Mouse (Mus musculus) granulocyte monocyte progenitor cell, adult 5-6 weeks (primary cell): Measurements from ENCODE around the gene Lrrc51. TPM values are rescaled to one million over a fixed set of nuclear protein-coding genes. Genes with fewer than 3 reads are reported as not detected.

Experiments used
- ATAC-seq: replicated peaks from 2 replicates; pipeline ENCODE4 v1.8.0; 2016; ENCODE audit warnings: mild to moderate bottlenecking, moderate TSS enrichment, inconsistent platforms; ENCODE audit not compliant: poor library complexity, severe bottlenecking
- total RNA-seq, 2 experiments: library from RNA; stranded (forward) in 1 of 2; stranded (reverse) in 1 of 2; fragments of 200-712, 200-1000 nt in 1 of 2; fragments of >200 nt in 1 of 2; fragmentation: Nextera tagmentation in 1 of 2; gene quantifications; 2 replicates each; pipeline ENCODE4 v1.2.3; 2014 to 2017

Gene Lrrc51
- total RNA-seq, 2 experiments from 2014 or later: 4.0 TPM; not detected in 1

DNA sequence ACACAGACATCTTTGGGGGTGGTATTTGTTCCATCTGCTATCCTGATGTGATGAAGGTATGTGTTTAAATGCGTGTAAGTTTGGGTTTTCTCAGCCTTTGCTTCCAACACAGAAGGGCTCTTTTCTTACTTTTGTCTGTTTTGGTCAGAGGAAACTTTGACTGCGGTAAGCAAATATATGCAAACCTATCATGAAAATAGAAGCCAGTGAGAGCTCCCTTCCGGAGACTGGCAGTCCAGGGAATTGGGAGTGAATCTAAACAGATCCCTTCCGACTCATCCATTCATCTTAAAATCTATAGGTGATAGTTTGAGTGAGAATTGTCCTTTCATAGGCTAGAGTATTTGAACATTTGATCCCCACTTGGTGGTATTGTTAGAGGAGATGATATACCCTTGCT lies 45.2 kb downstream of the Lrrc51 start:
- ATAC-seq: no peak

GRCm38 (mm10) chr7:101886274-101886673 lies 47.4 kb downstream of the Lrrc51 start:
- no peak for ATAC-seq

- peak; percentile 76 for ATAC-seq
These were observed 49.5 kb downstream of the Lrrc51 start for GRCm38 (mm10) chr7:101884160-101884559.

GRCm38 (mm10) chr7:101882413-101883154 lies 51.1 kb downstream of the Lrrc51 start:
- no peak for ATAC-seq

DNA sequence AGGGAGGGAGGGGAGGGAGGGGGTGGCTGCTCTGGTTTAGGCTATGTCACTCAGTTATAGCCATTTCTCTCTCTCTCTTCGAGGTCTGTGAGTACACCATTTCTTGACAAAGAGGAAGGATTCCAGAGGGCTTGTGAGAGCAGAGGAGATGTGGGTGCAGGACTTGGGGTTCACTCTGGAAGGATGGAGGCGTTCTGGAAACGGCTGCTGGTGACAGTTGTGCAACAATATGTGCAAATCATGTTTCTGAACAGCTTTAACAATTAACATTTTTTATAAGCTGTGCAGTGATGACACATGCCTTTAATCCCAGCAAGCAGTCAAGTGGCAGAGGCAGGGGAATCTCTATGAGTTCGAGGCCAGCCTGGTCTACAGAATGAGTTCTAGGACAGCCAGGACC lies 52.8 kb downstream of the Lrrc51 start:
- ATAC-seq: peak; percentile 72

DNA sequence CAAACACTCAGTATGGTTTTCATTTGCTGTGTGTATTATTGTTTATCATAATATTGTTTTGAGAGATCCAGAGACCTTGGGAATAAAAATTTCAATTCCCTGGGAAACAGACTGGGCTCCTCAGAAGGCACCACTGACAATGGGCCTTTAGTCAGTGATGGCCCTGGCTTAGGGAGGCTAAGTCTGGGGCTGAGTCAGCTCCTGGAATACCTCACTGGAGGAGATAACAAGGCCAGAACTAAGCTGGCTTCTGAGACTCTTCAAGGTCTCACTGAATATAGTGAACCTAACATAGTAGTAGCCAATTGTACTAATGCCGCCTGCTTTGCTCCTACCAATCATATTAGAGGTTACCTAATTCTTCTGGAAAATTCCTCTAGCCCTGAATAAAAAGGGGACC lies 57.7 kb downstream of the Lrrc51 start:
- ATAC-seq: no peak

- ATAC-seq: 0 out of 2 replicates have a peak, but pooled peaks have one; percentile 17
These were observed 62.4 kb downstream of the Lrrc51 start for GRCm38 (mm10) chr7:101871296-101871695.

DNA sequence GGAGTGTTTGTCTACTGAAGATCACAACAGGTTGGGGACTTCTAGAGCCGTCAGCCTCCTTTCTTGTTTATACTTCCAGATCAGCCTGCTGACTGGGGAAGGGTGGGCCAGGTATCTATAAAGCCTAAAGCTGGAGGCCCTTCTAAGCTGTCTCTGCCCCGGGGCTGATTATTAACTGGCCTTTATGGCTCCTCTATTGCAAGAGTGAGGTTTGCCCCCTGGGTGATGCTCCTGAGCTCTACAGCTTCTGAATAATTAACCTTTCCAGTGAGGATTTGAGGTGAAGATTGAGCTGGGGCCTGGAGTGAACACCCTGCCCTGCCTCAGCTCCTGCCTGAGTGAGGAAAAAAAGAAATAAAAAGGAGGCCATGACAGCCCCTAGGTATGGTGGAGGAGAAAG lies 63.1 kb downstream of the Lrrc51 start, which contains the start of gene Folr1:
Folr1 (minus strand) TSS at position 160 of the 400 bp plus-strand sequence.
- ATAC-seq: no peak

- no peak for ATAC-seq
These were observed 64.6 kb downstream of the Lrrc51 start for GRCm38 (mm10) chr7:101869163-101869500.

DNA sequence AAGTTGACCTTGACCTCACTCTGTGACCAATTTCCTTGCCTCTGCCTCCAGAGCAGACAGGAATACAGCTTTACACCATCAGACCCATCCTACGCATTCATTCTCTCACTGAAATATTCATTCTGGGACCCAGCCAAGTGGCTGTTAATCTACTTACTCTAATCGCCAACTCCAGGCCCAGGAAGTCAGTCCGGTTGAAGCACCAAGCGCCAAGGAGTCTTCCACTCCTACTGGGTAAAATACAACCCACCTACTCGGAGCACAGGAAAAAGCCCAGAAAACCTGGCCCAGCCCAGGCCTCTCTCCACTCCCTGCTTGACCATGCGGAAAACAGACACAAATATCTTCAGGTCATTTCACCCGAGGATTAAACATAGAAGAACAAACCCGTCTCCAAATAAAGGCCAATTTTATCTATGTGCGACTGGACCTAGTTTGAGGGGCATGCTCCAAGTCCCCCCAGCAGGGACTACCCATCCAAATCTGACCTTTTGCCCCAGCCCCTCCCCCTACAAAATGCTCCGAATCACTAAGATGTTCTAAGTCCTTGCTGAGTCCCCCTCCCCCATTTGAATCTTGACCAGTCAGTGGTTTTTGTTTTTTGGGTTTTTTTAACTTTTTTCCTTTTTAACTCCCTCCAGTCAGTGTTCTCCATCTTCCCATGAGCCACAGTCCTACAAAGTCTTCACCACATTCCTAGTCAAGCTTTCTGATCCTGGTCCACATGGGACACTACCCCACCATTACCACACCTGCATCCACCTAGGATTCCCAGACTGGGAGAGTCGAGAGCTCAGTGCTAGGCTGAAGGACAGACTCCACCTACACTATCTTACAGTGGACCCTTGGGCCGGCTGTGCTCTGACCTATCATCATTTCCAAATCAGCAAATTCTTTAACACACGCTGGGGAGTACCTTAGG lies 65.2 kb downstream of the Lrrc51 start:
- no peak for ATAC-seq

DNA sequence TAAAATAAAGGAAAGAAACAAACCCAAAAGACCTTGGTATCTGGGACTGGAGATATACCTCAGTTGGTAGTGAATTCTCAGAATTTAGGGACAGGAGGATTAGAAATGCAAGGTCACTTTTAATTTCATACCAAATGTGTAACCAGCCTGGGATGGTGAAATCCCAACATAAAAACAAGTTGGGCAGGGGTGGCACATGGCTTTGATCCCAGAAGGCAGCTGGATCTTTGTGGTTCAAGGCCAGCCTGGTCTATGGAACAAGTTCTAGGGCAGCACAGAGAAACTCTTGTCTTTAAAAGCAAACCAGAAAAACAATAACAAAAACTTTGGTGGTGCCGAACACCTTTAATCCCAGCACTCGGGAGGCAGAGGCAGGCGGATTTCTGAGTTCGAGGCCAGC lies 66.2 kb downstream of the Lrrc51 start:
- no peak for ATAC-seq

DNA sequence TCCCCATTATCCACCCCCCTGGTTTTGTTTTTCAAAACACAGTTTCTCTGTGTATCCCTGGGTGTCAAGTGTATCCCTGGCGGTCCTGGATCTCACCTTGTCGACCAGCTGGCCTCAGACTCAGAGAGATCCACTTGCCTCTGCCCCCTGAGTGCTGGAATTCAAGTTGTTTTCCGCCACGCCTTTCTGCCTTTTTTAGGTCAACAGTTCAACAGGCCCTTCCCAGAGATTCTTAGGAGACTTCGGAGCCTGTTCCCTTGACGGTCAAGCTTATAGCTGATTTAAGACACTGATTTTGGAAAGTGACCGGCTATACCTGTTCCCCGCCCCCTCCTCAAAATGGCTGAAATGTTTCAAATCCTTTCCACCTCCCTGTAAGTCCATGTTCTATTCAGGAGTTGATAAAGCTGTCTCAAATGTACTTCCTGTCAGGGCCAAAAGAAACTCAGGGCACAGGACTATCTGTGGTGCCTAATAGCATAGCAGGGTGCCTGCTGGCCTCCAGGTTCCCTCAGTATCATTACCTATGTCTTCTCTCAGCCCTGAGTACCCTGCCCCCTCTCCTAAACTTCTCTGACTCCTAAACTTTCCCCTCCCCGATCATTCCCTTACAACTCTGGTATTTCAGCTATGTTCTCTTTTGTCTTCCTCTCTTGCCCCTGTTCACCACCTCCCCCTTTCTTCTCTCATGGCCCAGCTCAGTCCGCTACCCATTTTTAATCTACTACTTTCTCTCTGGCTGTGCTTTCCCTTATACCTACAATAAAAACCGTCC lies 67.0 kb downstream of the Lrrc51 start:
- no peak for ATAC-seq

- peak; percentile 35; the same call in 1 of the 2 replicates for ATAC-seq
These were observed 70.3 kb downstream of the Lrrc51 start, which contains the start of gene Anapc15 for GRCm38 (mm10) chr7:101863415-101863814. TSS of gene Anapc15 (plus strand) at chr7:101863715.

Other genes with a start within 250 kb of the Lrrc51 start
- not detected in 2 replicates for gene Phox2a, start 115.6 kb downstream of the Lrrc51 start, total RNA-seq (2014; fragmentation: Nextera tagmentation)
- not detected in 2 replicates for gene Phox2a, start 115.6 kb downstream of the Lrrc51 start, total RNA-seq (2017)
- 2.0 and 6.5 TPM in 2 replicates for gene Inppl1, start 95.7 kb downstream of the Lrrc51 start, total RNA-seq (2014; fragmentation: Nextera tagmentation)
- gene Inppl1, start 95.7 kb downstream of the Lrrc51 start, total RNA-seq (2017): 7.5 and 11.7 TPM in 2 replicates
- gene Folr2, start 76.7 kb downstream of the Lrrc51 start, total RNA-seq (2014; fragmentation: Nextera tagmentation): not detected in 2 replicates
- gene Folr2, start 76.7 kb downstream of the Lrrc51 start, total RNA-seq (2017): not detected in 2 replicates
- 111 and 144 TPM in 2 replicates for gene Anapc15, start 70.2 kb downstream of the Lrrc51 start, total RNA-seq (2014; fragmentation: Nextera tagmentation)
- gene Anapc15, start 70.2 kb downstream of the Lrrc51 start, total RNA-seq (2017): 80.1 and 145 TPM in 2 replicates
- gene Folr1, start 63.1 kb downstream of the Lrrc51 start, total RNA-seq (2014; fragmentation: Nextera tagmentation): not detected in 2 replicates
- gene Folr1, start 63.1 kb downstream of the Lrrc51 start, total RNA-seq (2017): not detected in 2 replicates
- 76.6 and 89.7 TPM in 2 replicates for gene Lamtor1, start 28.0 kb downstream of the Lrrc51 start, total RNA-seq (2014; fragmentation: Nextera tagmentation)
- gene Lamtor1, start 28.0 kb downstream of the Lrrc51 start, total RNA-seq (2017): 70.9 and 91.7 TPM in 2 replicates
- gene Tomt, start 27.5 kb downstream of the Lrrc51 start, total RNA-seq (2014; fragmentation: Nextera tagmentation): not detected in 2 replicates
- 0.09 TPM in 1 of 2 replicates, not detected in the other for gene Tomt, start 27.5 kb downstream of the Lrrc51 start, total RNA-seq (2017)
- gene Numa1, start 216 bp upstream of the Lrrc51 start, total RNA-seq (2014; fragmentation: Nextera tagmentation): 114 and 116 TPM in 2 replicates
- gene Numa1, start 216 bp upstream of the Lrrc51 start, total RNA-seq (2017): 153 and 204 TPM in 2 replicates
- gene Il18bp, start 84.8 kb upstream of the Lrrc51 start, total RNA-seq (2014; fragmentation: Nextera tagmentation): 5.8 and 12.6 TPM in 2 replicates
- gene Il18bp, start 84.8 kb upstream of the Lrrc51 start, total RNA-seq (2017): 1.1 and 3.7 TPM in 2 replicates
- 11.2 and 13.2 TPM in 2 replicates for gene Rnf121, start 131.6 kb upstream of the Lrrc51 start, total RNA-seq (2014; fragmentation: Nextera tagmentation)
- 12.0 and 13.1 TPM in 2 replicates for gene Rnf121, start 131.6 kb upstream of the Lrrc51 start, total RNA-seq (2017)
- gene Xndc1, start 131.6 kb upstream of the Lrrc51 start, total RNA-seq (2014; fragmentation: Nextera tagmentation): 56.6 and 64.4 TPM in 2 replicates
- 17.0 and 23.2 TPM in 2 replicates for gene Xndc1, start 131.6 kb upstream of the Lrrc51 start, total RNA-seq (2017)
- 1.8 and 3.4 TPM in 2 replicates for gene Xntrpc, start 131.8 kb upstream of the Lrrc51 start, total RNA-seq (2014; fragmentation: Nextera tagmentation)
- gene Xntrpc, start 131.8 kb upstream of the Lrrc51 start, total RNA-seq (2017): 1.5 and 2.3 TPM in 2 replicates
- gene Trpc2, start 149.2 kb upstream of the Lrrc51 start, total RNA-seq (2014; fragmentation: Nextera tagmentation): not detected in 2 replicates
- not detected in 2 replicates for gene Trpc2, start 149.2 kb upstream of the Lrrc51 start, total RNA-seq (2017)
- not detected in 2 replicates for gene Art1, start 167.8 kb upstream of the Lrrc51 start, total RNA-seq (2014; fragmentation: Nextera tagmentation)
- 0.67 TPM in 1 of 2 replicates, not detected in the other for gene Art1, start 167.8 kb upstream of the Lrrc51 start, total RNA-seq (2017)
- 1.9 TPM in 1 of 2 replicates, not detected in the other for gene Art5, start 175.6 kb upstream of the Lrrc51 start, total RNA-seq (2014; fragmentation: Nextera tagmentation)
- not detected in 2 replicates for gene Art5, start 175.6 kb upstream of the Lrrc51 start, total RNA-seq (2017)
- not detected in 2 replicates for gene Chrna10, start 182.9 kb upstream of the Lrrc51 start, total RNA-seq (2014; fragmentation: Nextera tagmentation)
- not detected in 2 replicates for gene Chrna10, start 182.9 kb upstream of the Lrrc51 start, total RNA-seq (2017)